Mouse (Mus musculus) myocyte (in vitro differentiated cells): Measurements from ENCODE around the gene Pou3f1. TPM values are rescaled to one million over a fixed set of nuclear protein-coding genes. Genes with fewer than 3 reads are reported as not detected.

Source experiments
- H3K27me3 ChIP-seq: one replicate; pipeline ENCODE4 v1.6.1; 2011; ENCODE audit not compliant: control insufficient read depth, insufficient read depth, insufficient read length
- H3K36me3 ChIP-seq: one replicate; pipeline ENCODE4 v1.6.1; 2011; ENCODE audit not compliant: control insufficient read depth, insufficient read depth
- H3K4me2 ChIP-seq: one replicate; pipeline ENCODE4 v1.6.1; 2011; ENCODE audit warnings: low read depth, control low read depth
- H3K4me3 ChIP-seq: one replicate; pipeline ENCODE4 v1.5.1; 2011; ENCODE audit warnings: mild to moderate bottlenecking, control low read depth, moderate library complexity
- H3K79me2 ChIP-seq: one replicate; pipeline ENCODE4 v1.6.1; 2011; ENCODE audit not compliant: control insufficient read depth, insufficient read depth
- H3ac ChIP-seq: one replicate; pipeline ENCODE4 v1.6.1; 2011; ENCODE audit not compliant: control insufficient read depth, insufficient read length
- CEBPB ChIP-seq: IDR thresholded peaks from 2 replicates; pipeline ENCODE4 v1.6.1; 2011; ENCODE audit warnings: mild to moderate bottlenecking, moderate library complexity; ENCODE audit not compliant: poor library complexity, insufficient read depth, severe bottlenecking
- E2F4 ChIP-seq: IDR thresholded peaks from one replicate; pipeline ENCODE4 v1.6.1; 2011; ENCODE audit warnings: mild to moderate bottlenecking, control low read depth, moderate library complexity; ENCODE audit not compliant: insufficient read depth
- MAX ChIP-seq: IDR thresholded peaks from one replicate; pipeline ENCODE4 v1.6.1; 2011; ENCODE audit warnings: low read depth, mild to moderate bottlenecking, control low read depth
- MYOD1 ChIP-seq, 3 experiments: IDR thresholded peaks; one replicate each; pipeline ENCODE4 v1.6.1; 2011; ENCODE audit warnings: control low read depth in 2 of 3, low read depth in 2 of 3, mild to moderate bottlenecking in 2 of 3, moderate library complexity in 1 of 3; ENCODE audit not compliant: insufficient read length in 2 of 3, control insufficient read depth in 1 of 3
- MYOG ChIP-seq, 3 experiments: IDR thresholded peaks; one replicate each; pipeline ENCODE4 v1.6.1; 2011; ENCODE audit warnings: control low read depth in 2 of 3, low read depth in 2 of 3, mild to moderate bottlenecking in 2 of 3; ENCODE audit not compliant: insufficient read length in 2 of 3, control insufficient read depth in 1 of 3, insufficient read depth in 1 of 3
- POLR2A ChIP-seq: IDR thresholded peaks from one replicate; pipeline ENCODE4 v1.6.1; 2011; ENCODE audit warnings: low read depth, mild to moderate bottlenecking, control low read depth, moderate library complexity; ENCODE audit not compliant: insufficient read length
- POLR2AphosphoS2 ChIP-seq: IDR thresholded peaks from one replicate; pipeline ENCODE4 v1.6.1; 2011; ENCODE audit warnings: low read depth, control low read depth; ENCODE audit not compliant: insufficient read length
- REST ChIP-seq: IDR thresholded peaks from one replicate; pipeline ENCODE4 v1.6.1; 2011; ENCODE audit warnings: mild to moderate bottlenecking, control low read depth, moderate library complexity; ENCODE audit not compliant: insufficient read depth, insufficient read length
- SRF ChIP-seq: IDR thresholded peaks from one replicate; pipeline ENCODE4 v1.6.1; 2011; ENCODE audit warnings: low read depth; ENCODE audit not compliant: control insufficient read depth, insufficient read length
- TCF12 ChIP-seq: IDR thresholded peaks from one replicate; pipeline ENCODE4 v1.6.1; 2011; ENCODE audit warnings: mild to moderate bottlenecking, control low read depth; ENCODE audit not compliant: poor library complexity, insufficient read depth, severe bottlenecking
- TCF3 ChIP-seq: IDR thresholded peaks from one replicate; pipeline ENCODE4 v1.6.1; 2011; ENCODE audit warnings: low read depth, control low read depth; ENCODE audit not compliant: insufficient read length
- USF1 ChIP-seq: IDR thresholded peaks from one replicate; pipeline ENCODE4 v1.6.1; 2011; ENCODE audit warnings: low read depth, mild to moderate bottlenecking, control low read depth, moderate library complexity
- polyA plus RNA-seq: library from polyadenylated mRNA; unstranded; fragments of >200 nt; fragmentation: generic; extraction: Trizol; gene quantifications from one replicate; pipeline ENCODE4 v1.2.1, GENCODE M21; 2012; ENCODE audit warnings: missing spikeins

Pou3f1 gene
- polyA plus RNA-seq, 1 experiment: 0.01 TPM

- Histone ChIP-seq H3K4me3 (no peak overlapping the region), H3ac (no peak overlapping the region), H3K4me2 (no peak overlapping the region), H3K27me3 (peaks cover 48% of the 10 kb centered on the region), H3K79me2 (no peaks in the 10 kb centered on the region), H3K36me3 (no peaks in the 10 kb centered on the region)
- TF ChIP-seq REST (no peak), MAX (no peak), CEBPB (no peak), USF1 (no peak), POLR2AphosphoS2 (no peak), TCF12 (no peak), MYOD1 (IDR thresholded peaks at IDR 0.05; ENCODE audit: control insufficient read depth in 1 of 3, insufficient read length in 2 of 3, low read depth in 2 of 3) (no peak), SRF (no peak), POLR2A (no peak), MYOG (IDR thresholded peaks at IDR 0.05; ENCODE audit: control insufficient read depth in 1 of 3, insufficient read depth in 1 of 3, insufficient read length in 2 of 3, low read depth in 2 of 3) (no peak), TCF3 (no peak), E2F4 (no peak)
Observed at GRCm38 (mm10) chr4:124615406-124615960, 41.1 kb upstream of the Pou3f1 start.

- H3K79me2 ChIP-seq: no peaks in the 10 kb centered on the region
- H3K4me2 ChIP-seq: no peak overlapping the region
- TF ChIP-seq TCF3: no peak
- TF ChIP-seq POLR2AphosphoS2: no peak
- no peak for TF ChIP-seq TCF12
- no peak for TF ChIP-seq REST
- TF ChIP-seq CEBPB: no peak
- no peak for TF ChIP-seq MYOD1 (IDR thresholded peaks at IDR 0.05; ENCODE audit: control insufficient read depth in 1 of 3, insufficient read length in 2 of 3, low read depth in 2 of 3)
- no peak for TF ChIP-seq SRF
- TF ChIP-seq USF1: no peak
- no peak for TF ChIP-seq MAX
- no peak for TF ChIP-seq POLR2A
- no peak for TF ChIP-seq E2F4
- TF ChIP-seq MYOG (IDR thresholded peaks at IDR 0.05; ENCODE audit: control insufficient read depth in 1 of 3, insufficient read depth in 1 of 3, insufficient read length in 2 of 3, low read depth in 2 of 3): no peak
Observed at GRCm38 (mm10) chr4:124615986-124616385, 40.6 kb upstream of the Pou3f1 start.

GRCm38 (mm10) chr4:124616636-124617035, 40.0 kb upstream of the Pou3f1 start:
- Histone ChIP-seq H3K36me3 (no peaks in the 10 kb centered on the region), H3K27me3 (peaks cover 56% of the 10 kb centered on the region), H3K79me2 (no peaks in the 10 kb centered on the region), H3K4me2 (no peak overlapping the region), H3K4me3 (no peak overlapping the region), H3ac (no peak overlapping the region)
- no peak for TF ChIP-seq POLR2AphosphoS2
- TF ChIP-seq USF1: no peak
- no peak for TF ChIP-seq POLR2A
- TF ChIP-seq CEBPB: no peak
- TF ChIP-seq MYOG (IDR thresholded peaks at IDR 0.05; ENCODE audit: control insufficient read depth in 1 of 3, insufficient read depth in 1 of 3, insufficient read length in 2 of 3, low read depth in 2 of 3): no peak
- TF ChIP-seq SRF: no peak

More at GRCm38 (mm10) chr4:124615986-124616385, 40.6 kb upstream of the Pou3f1 start:
- H3ac ChIP-seq: no peak overlapping the region
- peaks cover 50% of the 10 kb centered on the region for H3K27me3 ChIP-seq
- H3K4me3 ChIP-seq: no peak overlapping the region
- no peaks in the 10 kb centered on the region for H3K36me3 ChIP-seq

- Histone ChIP-seq H3K27me3 (peaks cover 58% of the 10 kb centered on the region), H3K36me3 (no peaks in the 10 kb centered on the region), H3K4me2 (no peak overlapping the region), H3ac (no peak overlapping the region), H3K4me3 (no peak overlapping the region), H3K79me2 (no peaks in the 10 kb centered on the region)
- no peak for TF ChIP-seq MYOG (IDR thresholded peaks at IDR 0.05; ENCODE audit: control insufficient read depth in 1 of 3, insufficient read depth in 1 of 3, insufficient read length in 2 of 3, low read depth in 2 of 3)
- no peak for TF ChIP-seq POLR2AphosphoS2
Observed at GRCm38 (mm10) chr4:124618599-124618998, 38.0 kb upstream of the Pou3f1 start.

GRCm38 (mm10) chr4:124621406-124621805, 35.2 kb upstream of the Pou3f1 start:
- Histone ChIP-seq H3K27me3 (peaks cover 70% of the 10 kb centered on the region), H3K36me3 (no peaks in the 10 kb centered on the region), H3K4me3 (no peak overlapping the region), H3K79me2 (no peaks in the 10 kb centered on the region), H3ac (no peak overlapping the region), H3K4me2 (no peak overlapping the region)
- no peak for TF ChIP-seq POLR2A
- no peak for TF ChIP-seq TCF3
- TF ChIP-seq SRF: no peak
- TF ChIP-seq MYOD1 (IDR thresholded peaks at IDR 0.05; ENCODE audit: control insufficient read depth in 1 of 3, insufficient read length in 2 of 3, low read depth in 2 of 3): no peak
- no peak for TF ChIP-seq REST
- TF ChIP-seq MAX: no peak
- TF ChIP-seq USF1: no peak
- no peak for TF ChIP-seq TCF12
- TF ChIP-seq MYOG (IDR thresholded peaks at IDR 0.05; ENCODE audit: control insufficient read depth in 1 of 3, insufficient read depth in 1 of 3, insufficient read length in 2 of 3, low read depth in 2 of 3): no peak
- TF ChIP-seq CEBPB: no peak
- TF ChIP-seq POLR2AphosphoS2: no peak
- no peak for TF ChIP-seq E2F4
